Mouse (Mus musculus) lung, postnatal 0 days (tissue): ENCODE data around the gene Msi2.

Experiments used
- CTCF ChIP-seq: IDR thresholded peaks from 2 replicates; pipeline ENCODE4 v1.5.1; 2016; ENCODE audit warnings: antibody characterized with exemption, mild to moderate bottlenecking
- EP300 ChIP-seq: IDR thresholded peaks from 2 replicates; pipeline ENCODE4 v1.6.1; 2016; ENCODE audit warnings: antibody characterized with exemption, mild to moderate bottlenecking, control low read depth

- TF ChIP-seq CTCF (no peak), EP300 (no peak)
Observed at GRCm38 (mm10) chr11:88438659-88439058, 279.7 kb downstream of the Msi2 start.
